Mouse (Mus musculus): ENCODE results near the gene Tmem266. TPM values are rescaled to one million over a fixed set of nuclear protein-coding genes. Genes with fewer than 3 reads are reported as not detected.
A peak's percentile ranks its signal among the peaks of the same experiment; 100 is the strongest.

The Tmem266 gene
- polyA plus RNA-seq, 1 experiment: 0.23 TPM

DNA sequence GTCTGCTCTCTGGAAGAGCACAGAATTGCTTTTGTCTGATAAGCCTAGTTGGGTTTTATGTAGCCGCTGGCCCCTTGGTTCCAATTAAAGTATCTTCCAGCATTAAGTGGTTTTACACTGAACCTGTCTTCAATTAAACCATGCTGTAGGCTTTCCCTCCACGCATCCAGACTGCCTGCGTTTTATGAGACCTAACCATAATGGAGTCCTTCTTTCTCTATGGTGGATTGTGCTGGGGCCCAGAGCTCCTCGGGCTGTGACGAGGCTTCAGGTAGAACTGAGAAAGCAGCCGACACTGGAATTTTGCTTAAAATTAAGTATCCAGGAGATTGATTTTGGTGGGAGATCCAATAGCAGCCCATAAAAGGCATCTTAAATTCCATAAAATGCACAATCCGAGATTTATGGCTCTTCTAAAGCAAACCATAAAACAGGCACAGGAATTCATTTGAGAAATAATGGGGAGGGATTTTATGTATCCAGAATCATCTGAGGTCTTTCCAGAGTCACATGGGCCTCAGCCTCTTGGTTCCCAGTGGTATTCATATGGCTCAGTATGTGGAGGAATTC is 72.4 kb downstream of the Tmem266 start:
- Histone ChIP-seq H3K27ac (ENCODE audit: insufficient read depth, low read depth, low read length) (no peak overlapping the region), H3K36me3 (ENCODE audit: control insufficient read depth, insufficient read depth, low read length) (no peaks in the 10 kb centered on the region), H3K4me1 (ENCODE audit: control insufficient read depth, insufficient read depth, low read length) (no peaks in the 10 kb centered on the region), H3K4me3 (ENCODE audit: insufficient read depth, low read depth, low read length) (no peak overlapping the region), H3K27me3 (replicated peaks; ENCODE audit: control insufficient read depth, insufficient read depth, low read length) (no peaks in the 10 kb centered on the region)
- TF ChIP-seq CTCF (conservative IDR thresholded peaks at IDR 0.05; ENCODE audit: insufficient read depth, insufficient read length, low read depth, low read length) (no peak), POLR2A (IDR thresholded peaks at IDR 0.05; ENCODE audit: low read depth, low read length) (no peak)
- no peak for DNase-seq
- 80% methylated on average over 7 of the region's 7 CpGs for WGBS

DNA sequence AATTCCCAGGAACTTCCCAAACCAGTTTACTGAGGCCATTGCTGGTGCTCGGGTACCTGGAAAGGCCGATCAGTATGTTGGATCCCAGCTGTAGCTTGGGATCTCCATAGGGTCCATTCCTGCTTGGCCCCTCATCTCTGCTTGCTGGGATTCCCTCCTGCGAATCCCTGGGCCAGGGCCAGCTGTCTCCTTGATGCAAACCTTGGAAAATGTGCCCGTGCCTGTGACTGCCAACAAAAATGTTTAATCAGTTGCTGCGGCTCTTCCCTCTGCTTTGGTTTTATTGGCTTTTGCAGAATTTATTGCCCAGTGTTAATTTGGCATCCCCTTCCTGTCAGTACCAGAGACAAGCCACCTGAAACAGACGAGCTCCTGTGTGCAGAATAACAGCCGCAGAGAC is 75.6 kb downstream of the Tmem266 start:
- no peak for DNase-seq
- Histone ChIP-seq H3K4me1 (ENCODE audit: control insufficient read depth, insufficient read depth, low read length) (no peaks in the 10 kb centered on the region), H3K36me3 (ENCODE audit: control insufficient read depth, insufficient read depth, low read length) (no peaks in the 10 kb centered on the region), H3K4me3 (ENCODE audit: insufficient read depth, low read depth, low read length) (no peak overlapping the region), H3K27me3 (replicated peaks; ENCODE audit: control insufficient read depth, insufficient read depth, low read length) (no peaks in the 10 kb centered on the region), H3K27ac (ENCODE audit: insufficient read depth, low read depth, low read length) (no peak overlapping the region)
- 41% methylated on average over 7 of the region's 7 CpGs for WGBS
- TF ChIP-seq POLR2A (IDR thresholded peaks at IDR 0.05; ENCODE audit: low read depth, low read length): no peak
- no peak for TF ChIP-seq CTCF (conservative IDR thresholded peaks at IDR 0.05; ENCODE audit: insufficient read depth, insufficient read length, low read depth, low read length)

DNA sequence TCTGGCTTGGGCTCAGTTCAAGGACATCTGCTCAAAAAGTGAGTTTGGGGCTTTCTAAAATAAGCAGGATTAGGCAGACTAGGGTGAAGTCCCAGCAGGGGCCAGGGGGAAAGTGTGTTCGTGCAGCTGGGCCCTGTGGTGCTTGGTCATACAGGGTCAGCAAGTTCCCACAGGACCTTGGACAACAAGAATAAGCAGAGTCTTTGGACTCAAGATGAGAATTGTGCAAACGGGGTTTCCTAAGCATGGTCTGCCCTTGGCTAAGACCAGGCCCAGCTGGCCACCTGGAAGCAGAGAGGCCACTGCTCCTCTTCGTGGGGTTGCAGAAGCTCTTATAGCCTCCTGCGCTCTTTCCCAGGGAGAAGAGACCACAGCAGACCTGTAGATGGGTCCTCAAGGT is 77.5 kb downstream of the Tmem266 start:
- H3K4me1 ChIP-seq (ENCODE audit: control insufficient read depth, insufficient read depth, low read length): no peaks in the 10 kb centered on the region
- no peak overlapping the region for H3K4me3 ChIP-seq (ENCODE audit: insufficient read depth, low read depth, low read length)
- TF ChIP-seq CTCF (conservative IDR thresholded peaks at IDR 0.05; ENCODE audit: insufficient read depth, insufficient read length, low read depth, low read length) (no peak), POLR2A (IDR thresholded peaks at IDR 0.05; ENCODE audit: low read depth, low read length) (no peak)
- H3K36me3 ChIP-seq (ENCODE audit: control insufficient read depth, insufficient read depth, low read length): no peaks in the 10 kb centered on the region
- no peak overlapping the region for H3K27ac ChIP-seq (ENCODE audit: insufficient read depth, low read depth, low read length)
- H3K27me3 ChIP-seq (replicated peaks; ENCODE audit: control insufficient read depth, insufficient read depth, low read length): no peaks in the 10 kb centered on the region
- DNase-seq: no peak
- WGBS: 83% methylated on average over 4 of the region's 4 CpGs

DNA sequence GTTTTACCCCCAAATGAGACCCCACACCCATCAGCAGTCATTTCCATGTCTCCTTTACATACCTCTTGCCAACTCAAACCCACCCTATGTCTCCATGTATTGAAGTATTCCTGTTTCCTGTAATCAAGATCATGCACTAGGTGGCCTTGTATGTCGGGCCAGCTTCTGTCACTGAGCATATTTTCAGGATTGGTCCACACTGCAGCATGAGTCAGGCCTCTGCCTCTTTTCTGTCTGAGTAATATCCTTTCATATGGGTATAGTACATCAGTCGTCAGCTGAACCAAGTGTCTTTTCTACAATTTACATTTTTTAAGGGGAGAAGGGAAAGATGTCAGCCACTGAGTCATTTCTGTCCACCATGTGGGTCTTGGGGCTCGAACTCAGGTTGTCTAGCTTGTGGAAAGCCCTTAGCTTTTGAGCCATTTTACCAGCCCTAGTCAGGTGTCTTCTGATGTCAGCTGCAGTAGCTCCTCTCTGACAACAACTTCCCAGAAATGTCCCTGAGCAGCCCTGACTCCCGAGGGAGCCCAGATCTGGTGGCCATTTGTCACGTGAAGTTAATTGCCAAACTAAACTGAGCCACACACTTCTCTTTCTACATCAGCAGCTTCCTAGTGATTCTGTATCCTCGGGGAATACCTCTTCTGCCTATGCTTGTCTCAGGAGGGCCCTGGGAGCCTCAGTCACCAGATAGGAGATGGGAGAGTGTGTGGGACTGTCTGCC is 78.4 kb downstream of the Tmem266 start:
- Histone ChIP-seq H3K27ac (ENCODE audit: insufficient read depth, low read depth, low read length) (no peak overlapping the region), H3K4me3 (ENCODE audit: insufficient read depth, low read depth, low read length) (no peak overlapping the region), H3K27me3 (replicated peaks; ENCODE audit: control insufficient read depth, insufficient read depth, low read length) (no peaks in the 10 kb centered on the region), H3K4me1 (ENCODE audit: control insufficient read depth, insufficient read depth, low read length) (no peaks in the 10 kb centered on the region), H3K36me3 (ENCODE audit: control insufficient read depth, insufficient read depth, low read length) (no peaks in the 10 kb centered on the region)
- TF ChIP-seq POLR2A (IDR thresholded peaks at IDR 0.05; ENCODE audit: low read depth, low read length) (no peak), CTCF (conservative IDR thresholded peaks at IDR 0.05; ENCODE audit: insufficient read depth, insufficient read length, low read depth, low read length) (no peak)
- WGBS: 69% methylated on average over 6 of the region's 6 CpGs
- no peak for DNase-seq

DNA sequence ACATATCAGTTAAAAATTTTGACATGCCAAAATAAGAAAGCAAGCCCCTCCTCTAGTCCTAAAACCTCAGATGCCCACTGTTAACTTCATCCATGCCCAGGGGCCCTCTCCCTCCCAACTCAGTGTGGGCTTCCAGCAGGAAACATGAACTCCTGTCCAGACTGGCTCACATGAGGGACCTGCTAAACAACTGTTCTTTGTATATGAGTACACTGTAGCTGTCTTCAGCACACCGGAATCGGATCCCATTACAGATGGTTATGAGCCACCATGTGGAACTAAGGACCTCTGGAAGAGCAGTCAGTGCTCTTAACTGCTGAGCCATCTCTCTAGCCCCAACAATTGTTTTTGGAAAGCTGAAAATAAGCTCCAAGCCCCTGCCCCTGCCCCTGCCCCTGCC is 80.1 kb downstream of the Tmem266 start:
- H3K4me3 ChIP-seq (ENCODE audit: insufficient read depth, low read depth, low read length): no peak overlapping the region
- H3K36me3 ChIP-seq (ENCODE audit: control insufficient read depth, insufficient read depth, low read length): no peaks in the 10 kb centered on the region
- no peaks in the 10 kb centered on the region for H3K27me3 ChIP-seq (replicated peaks; ENCODE audit: control insufficient read depth, insufficient read depth, low read length)
- DNase-seq: no peak
- no peaks in the 10 kb centered on the region for H3K4me1 ChIP-seq (ENCODE audit: control insufficient read depth, insufficient read depth, low read length)
- 54% methylated on average over 2 of the region's 2 CpGs for WGBS
- no peak overlapping the region for H3K27ac ChIP-seq (ENCODE audit: insufficient read depth, low read depth, low read length)
- no peak for TF ChIP-seq CTCF (conservative IDR thresholded peaks at IDR 0.05; ENCODE audit: insufficient read depth, insufficient read length, low read depth, low read length)
- no peak for TF ChIP-seq POLR2A (IDR thresholded peaks at IDR 0.05; ENCODE audit: low read depth, low read length)

DNA sequence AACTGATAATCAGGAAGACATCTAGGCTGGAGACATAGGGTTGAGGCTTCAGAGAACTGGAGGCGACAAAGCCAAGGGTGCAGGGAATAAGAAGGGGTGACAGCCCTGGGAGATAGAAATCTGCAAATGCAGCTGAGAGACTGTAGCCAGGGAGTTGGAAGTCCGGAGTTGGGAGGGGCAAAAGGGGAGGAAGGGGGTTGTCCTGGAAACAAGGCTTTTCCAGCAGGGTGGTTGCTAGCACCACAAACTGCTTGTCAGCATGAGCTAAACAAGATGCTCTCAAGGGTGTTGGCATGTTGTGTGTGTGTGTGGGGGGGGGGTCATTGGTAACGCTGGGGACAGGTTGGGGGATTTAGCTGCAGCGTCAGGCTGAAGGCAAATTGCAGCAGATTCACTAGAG is 82.1 kb downstream of the Tmem266 start:
- H3K4me1 ChIP-seq (ENCODE audit: control insufficient read depth, insufficient read depth, low read length): no peaks in the 10 kb centered on the region
- WGBS: 46% methylated on average over 4 of the region's 4 CpGs

DNA sequence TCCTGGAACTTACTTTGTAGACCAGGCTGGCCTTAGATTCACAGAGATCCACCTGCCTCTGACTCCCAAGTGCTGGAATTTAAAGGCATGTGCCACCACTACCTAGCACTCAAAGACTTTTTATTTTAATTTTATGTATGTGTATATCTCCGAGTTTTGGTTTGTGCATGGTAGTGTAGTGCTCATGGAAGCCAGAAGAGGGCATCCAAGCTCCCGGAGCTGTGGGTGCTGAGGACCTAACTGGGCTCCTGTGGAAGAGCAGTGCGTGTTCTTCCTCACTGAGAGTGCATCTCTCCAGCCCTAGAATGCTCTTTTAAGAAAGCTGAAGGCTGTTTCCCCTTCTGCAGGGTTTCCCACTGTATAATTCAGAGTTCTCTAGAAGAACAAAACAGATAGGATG is 83.1 kb downstream of the Tmem266 start:
- Histone ChIP-seq H3K27ac (ENCODE audit: insufficient read depth, low read depth, low read length) (no peak overlapping the region), H3K27me3 (replicated peaks; ENCODE audit: control insufficient read depth, insufficient read depth, low read length) (no peaks in the 10 kb centered on the region), H3K36me3 (ENCODE audit: control insufficient read depth, insufficient read depth, low read length) (no peaks in the 10 kb centered on the region), H3K4me3 (ENCODE audit: insufficient read depth, low read depth, low read length) (no peak overlapping the region), H3K4me1 (ENCODE audit: control insufficient read depth, insufficient read depth, low read length) (no peaks in the 10 kb centered on the region)
- 61% methylated on average over 3 of the region's 3 CpGs for WGBS
- TF ChIP-seq CTCF (conservative IDR thresholded peaks at IDR 0.05; ENCODE audit: insufficient read depth, insufficient read length, low read depth, low read length) (peak; percentile 33), POLR2A (IDR thresholded peaks at IDR 0.05; ENCODE audit: low read depth, low read length) (no peak)
- DNase-seq: no peak

More for the DNA sequence above, 82.1 kb downstream of the Tmem266 start:
- Histone ChIP-seq H3K36me3 (ENCODE audit: control insufficient read depth, insufficient read depth, low read length) (no peaks in the 10 kb centered on the region), H3K27me3 (replicated peaks; ENCODE audit: control insufficient read depth, insufficient read depth, low read length) (no peaks in the 10 kb centered on the region), H3K27ac (ENCODE audit: insufficient read depth, low read depth, low read length) (no peak overlapping the region), H3K4me3 (ENCODE audit: insufficient read depth, low read depth, low read length) (no peak overlapping the region)
- TF ChIP-seq POLR2A (IDR thresholded peaks at IDR 0.05; ENCODE audit: low read depth, low read length) (no peak), CTCF (conservative IDR thresholded peaks at IDR 0.05; ENCODE audit: insufficient read depth, insufficient read length, low read depth, low read length) (no peak)
- DNase-seq: no peak

Measured in kidney, adult 2 months (tissue).